25 mouse cellular contexts compared by ENCODE assay signal in the genomic region with DNA sequence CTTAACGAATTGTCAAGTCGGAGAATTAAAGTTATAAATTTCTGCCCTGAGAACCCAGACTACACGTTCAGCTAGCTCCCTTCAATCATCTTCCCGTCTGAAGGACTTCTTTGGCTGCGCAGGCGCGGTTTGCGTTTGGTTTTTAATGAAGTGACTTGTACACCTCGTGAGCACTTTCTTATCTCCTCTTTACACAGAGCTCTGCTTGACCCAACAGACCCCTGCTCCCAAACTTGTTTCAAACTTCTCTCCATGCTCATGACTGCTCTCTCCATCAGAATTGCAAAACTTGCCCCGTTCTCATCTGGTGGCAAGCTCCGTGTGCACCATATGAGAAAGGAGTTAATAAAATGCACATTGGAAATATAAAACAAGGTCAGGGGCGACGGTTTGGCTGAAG.
A peak's percentile ranks its signal among the peaks of the same experiment; 100 is the strongest.
DNase-seq lines count a peak whose midpoint lies in the region; ATAC-seq and TF ChIP-seq lines count a peak whose summit lies in the region.
"Had no signal": no experiment of that assay in that cellular context is flagged by ENCODE, and none has a peak within 500 bp of the region (broad histone marks: within the 10 kb centered on the region; RNA-seq: fewer than 3 reads in every experiment).

No protein-coding gene starts in this region.

- no peak for TF ChIP-seq CTCF in lung, embryonic 14.5 days (IDR thresholded peaks at IDR 0.05; ENCODE audit: low read depth)

- 33% methylated on average over 13 of the region's 13 CpGs for WGBS in lung, embryonic 14.5 days
- 23% methylated on average over 13 of the region's 13 CpGs for WGBS in limb, embryonic 11.5 days
- WGBS in limb, embryonic 14.5 days: 27% methylated on average over 13 of the region's 13 CpGs

- no peaks in the 10 kb centered on the region for H3K4me1 ChIP-seq in lung, embryonic 14.5 days (ENCODE audit: insufficient read depth)
- H3K4me1 ChIP-seq in limb, embryonic 11.5 days (ENCODE audit: control insufficient read depth, insufficient read depth, low read length): peaks cover 54% of the 10 kb centered on the region
- peaks cover 44% of the 10 kb centered on the region for H3K4me1 ChIP-seq in limb, embryonic 14.5 days (ENCODE audit: control insufficient read depth, insufficient read depth, low read length)
- H3K4me1 ChIP-seq: heart, embryonic 10.5 days had no signal

- no peak overlapping the region for H3K27ac ChIP-seq in lung, embryonic 14.5 days (ENCODE audit: low read depth)
- peak overlapping the region; percentile 79 for H3K27ac ChIP-seq in limb, embryonic 11.5 days (replicated peaks; ENCODE audit: low read depth, low read length)
- H3K27ac ChIP-seq in limb, embryonic 14.5 days (replicated peaks; ENCODE audit: low read depth, low read length): peak overlapping the region; percentile 68; the same call in 1 of the 2 replicates
- H3K27ac ChIP-seq: embryonic facial prominence, embryonic 12.5 days; embryonic facial prominence, embryonic 15.5 days; heart, adult 2 months; heart, embryonic 10.5 days; heart, embryonic 13.5 days; hindbrain, embryonic 10.5 days; hindbrain, embryonic 13.5 days had no signal

- DNase-seq in lung, embryonic 14.5 days: peak; percentile 38
- no peak for DNase-seq in lung, postnatal 14 days
- peak; percentile 11 for DNase-seq in R1 (ENCODE audit: low read depth, low spot score)
- peak; percentile 54 for DNase-seq in limb, embryonic 11.5 days (ENCODE audit: low spot score)
- no peak for DNase-seq in limb, embryonic 14.5 days (ENCODE audit: low spot score)
- no peak for DNase-seq in kidney, adult 11 months
- no peak for DNase-seq in heart, postnatal 14 days
- DNase-seq: adrenal gland, adult 2 months; adrenal gland, postnatal 14 days; B cell, adult 2 months; cerebellum, adult 11 months; cerebellum, adult 2 months; cerebellum, adult 9-11 months; forebrain, postnatal 0 days; gastrocnemius, postnatal 25 days; heart, adult 2 months had no signal

- no peak for TF ChIP-seq POLR2A in limb, embryonic 14.5 days (IDR thresholded peaks at IDR 0.05; ENCODE audit: borderline replicate concordance, extremely low read depth, insufficient read depth, insufficient read length)

- H3K4me2 ChIP-seq in lung, embryonic 14.5 days: no peak overlapping the region
- H3K4me2 ChIP-seq in limb, embryonic 11.5 days (ENCODE audit: low read depth, severe bottlenecking): peak overlapping the region; percentile 25; the same call in 1 of the 2 replicates
- H3K4me2 ChIP-seq in limb, embryonic 14.5 days (replicated peaks; ENCODE audit: low read depth, low read length, severe bottlenecking): peak overlapping the region; percentile 45
- H3K4me2 ChIP-seq: embryonic facial prominence, embryonic 15.5 days; heart, embryonic 13.5 days; hindbrain, embryonic 13.5 days had no signal

- H3K9ac ChIP-seq in lung, embryonic 14.5 days: no peak overlapping the region
- no peak overlapping the region for H3K9ac ChIP-seq in limb, embryonic 11.5 days (ENCODE audit: low read length)
- H3K9ac ChIP-seq in limb, embryonic 14.5 days (ENCODE audit: low read depth, low read length, severe bottlenecking): peak overlapping the region; percentile 12; the same call in 1 of the 2 replicates
- H3K9ac ChIP-seq: embryonic facial prominence, embryonic 12.5 days; embryonic facial prominence, embryonic 15.5 days; forebrain, postnatal 0 days; heart, embryonic 13.5 days; hindbrain, embryonic 13.5 days had no signal

- no peak for ATAC-seq in lung, embryonic 14.5 days (ENCODE audit: insufficient read depth)
- no peak for ATAC-seq in limb, embryonic 11.5 days (ENCODE audit: insufficient number of reproducible peaks, low FRiP score, low TSS enrichment, low read depth)
- no peak for ATAC-seq in limb, embryonic 14.5 days (ENCODE audit: low FRiP score, low read depth)
- ATAC-seq: Patski had no signal

- intact Hi-C loops in heart, postnatal 14 days (cut with DNase I): loop anchor here (5.0 to 10.0 kb wide), 2 partner anchors 152 to 365 kb away; no protein-coding TSS in a partner anchor

- H3K9me3 ChIP-seq in lung, embryonic 14.5 days (ENCODE audit: low read depth, low read length): no peaks in the 10 kb centered on the region
- H3K9me3 ChIP-seq in limb, embryonic 11.5 days (ENCODE audit: control insufficient read depth, low read length): no peaks in the 10 kb centered on the region
- no peaks in the 10 kb centered on the region for H3K9me3 ChIP-seq in limb, embryonic 14.5 days (ENCODE audit: control insufficient read depth, low read length)
- H3K9me3 ChIP-seq: embryonic facial prominence, embryonic 12.5 days; embryonic facial prominence, embryonic 15.5 days; heart, embryonic 10.5 days; heart, embryonic 13.5 days; hindbrain, embryonic 10.5 days; hindbrain, embryonic 13.5 days had no signal

- no peaks in the 10 kb centered on the region for H3K36me3 ChIP-seq in lung, embryonic 14.5 days (ENCODE audit: insufficient read depth)
- no peaks in the 10 kb centered on the region for H3K36me3 ChIP-seq in limb, embryonic 11.5 days (ENCODE audit: control insufficient read depth, insufficient read depth, low read length)
- H3K36me3 ChIP-seq in limb, embryonic 14.5 days (ENCODE audit: control insufficient read depth, insufficient read depth, low read length): no peaks in the 10 kb centered on the region
- H3K36me3 ChIP-seq: embryonic facial prominence, embryonic 12.5 days; embryonic facial prominence, embryonic 15.5 days; G1E; heart, embryonic 10.5 days; heart, embryonic 13.5 days; hindbrain, embryonic 10.5 days; hindbrain, embryonic 13.5 days had no signal

- H3K27me3 ChIP-seq in lung, embryonic 14.5 days (ENCODE audit: insufficient read depth, low read length): no peaks in the 10 kb centered on the region
- no peaks in the 10 kb centered on the region for H3K27me3 ChIP-seq in limb, embryonic 11.5 days (ENCODE audit: control insufficient read depth, insufficient read depth, low read length)
- no peaks in the 10 kb centered on the region for H3K27me3 ChIP-seq in limb, embryonic 14.5 days (ENCODE audit: control insufficient read depth, insufficient read depth, low read length)
- H3K27me3 ChIP-seq: CH12.LX; embryonic facial prominence, embryonic 12.5 days; embryonic facial prominence, embryonic 15.5 days; hindbrain, embryonic 13.5 days; Patski had no signal

- no peak overlapping the region for H3K4me3 ChIP-seq in lung, embryonic 14.5 days (ENCODE audit: low read depth, low read length)
- H3K4me3 ChIP-seq in limb, embryonic 11.5 days (ENCODE audit: low read depth, low read length): no peak overlapping the region
- H3K4me3 ChIP-seq in limb, embryonic 14.5 days (replicated peaks; ENCODE audit: low read length): 0 out of 2 replicates have a peak overlapping the region, but pooled peaks have one; percentile 15
- H3K4me3 ChIP-seq: embryonic facial prominence, embryonic 12.5 days; embryonic facial prominence, embryonic 15.5 days; heart, adult 2 months; heart, embryonic 10.5 days; heart, embryonic 13.5 days; hindbrain, embryonic 10.5 days; hindbrain, embryonic 13.5 days had no signal

Comparison
In these comparisons a context has a peak if more than half of its experiments do, and no peak if none do; other contexts are left out.
1. DNase-seq: peak in lung, embryonic 14.5 days (single experiment), R1 (single experiment) and limb, embryonic 11.5 days (single experiment); none in lung, postnatal 14 days (single experiment), limb, embryonic 14.5 days (single experiment), kidney, adult 11 months (single experiment) and heart, postnatal 14 days (0 of 2).